Mouse (Mus musculus) testis, adult 2 months (tissue): Measurements from ENCODE around the gene Utp15. TPM values are rescaled to one million over a fixed set of nuclear protein-coding genes. Genes with fewer than 3 reads are reported as not detected.
A peak's percentile ranks its signal among the peaks of the same experiment; 100 is the strongest.

ENCODE experiments used
- H3K27ac ChIP-seq: fragments of 200-500 bp; 2 replicates; pipeline ENCODE4 v1.5.1; 2012; ENCODE audit warnings: low read depth, low read length; ENCODE audit not compliant: control insufficient read depth, insufficient read depth
- H3K27me3 ChIP-seq: fragments of 200-500 bp; 2 replicates; pipeline ENCODE4 v1.6.1; 2012; ENCODE audit warnings: mild to moderate bottlenecking, low read length, moderate library complexity; ENCODE audit not compliant: control insufficient read depth, insufficient read depth
- H3K36me3 ChIP-seq: fragments of 200-500 bp; 2 replicates; pipeline ENCODE4 v1.6.1; 2012; ENCODE audit warnings: mild to moderate bottlenecking, low read length; ENCODE audit not compliant: control insufficient read depth, insufficient read depth
- H3K4me1 ChIP-seq: fragments of 200-500 bp; 2 replicates; pipeline ENCODE4 v1.6.1; 2012; ENCODE audit warnings: low read length; ENCODE audit not compliant: control insufficient read depth, insufficient read depth
- H3K4me3 ChIP-seq: fragments of 200-500 bp; 2 replicates; pipeline ENCODE4 v1.5.1; 2012; ENCODE audit warnings: low read depth, mild to moderate bottlenecking, low read length, moderate library complexity, mixed read lengths; ENCODE audit not compliant: control insufficient read depth
- CTCF ChIP-seq: fragments of 200-500 bp; IDR thresholded peaks from 2 replicates; pipeline ENCODE4 v1.5.1; 2012; ENCODE audit warnings: low read depth, mild to moderate bottlenecking, inconsistent platforms, low read length, moderate library complexity; ENCODE audit not compliant: control insufficient read depth, insufficient read depth, insufficient replicate concordance
- POLR2A ChIP-seq: fragments of 200-500 bp; IDR thresholded peaks from 2 replicates; pipeline ENCODE4 v1.6.1; 2012; ENCODE audit warnings: low read depth, mild to moderate bottlenecking, inconsistent platforms, low read length, moderate library complexity; ENCODE audit not compliant: control insufficient read depth
- polyA plus RNA-seq: library from polyadenylated mRNA; depleted of rRNA; stranded (reverse); fragments of >200 nt; gene quantifications from 2 replicates; pipeline ENCODE4 v1.2.3, GENCODE M21; 2012

Utp15 gene
- polyA plus RNA-seq, 1 experiment, result 3.3 TPM

- Histone ChIP-seq H3K27me3 (no peaks in the 10 kb centered on the region), H3K36me3 (no peaks in the 10 kb centered on the region), H3K4me3 (peak overlapping the region; percentile 28), H3K4me1 (no peaks in the 10 kb centered on the region), H3K27ac (no peak overlapping the region)
- TF ChIP-seq POLR2A, result no peak
- peak; percentile 71 for TF ChIP-seq CTCF
Measured at GRCm38 (mm10) chr13:98298833-98299758, 36.3 kb upstream of the Utp15 start.

GRCm38 (mm10) chr13:98297883-98298482 is 35.1 kb upstream of the Utp15 start:
- Histone ChIP-seq H3K4me1 (no peaks in the 10 kb centered on the region), H3K27ac (no peak overlapping the region), H3K27me3 (no peaks in the 10 kb centered on the region), H3K4me3 (no peak overlapping the region), H3K36me3 (no peaks in the 10 kb centered on the region)
- no peak for TF ChIP-seq CTCF
- TF ChIP-seq POLR2A, result no peak

DNA sequence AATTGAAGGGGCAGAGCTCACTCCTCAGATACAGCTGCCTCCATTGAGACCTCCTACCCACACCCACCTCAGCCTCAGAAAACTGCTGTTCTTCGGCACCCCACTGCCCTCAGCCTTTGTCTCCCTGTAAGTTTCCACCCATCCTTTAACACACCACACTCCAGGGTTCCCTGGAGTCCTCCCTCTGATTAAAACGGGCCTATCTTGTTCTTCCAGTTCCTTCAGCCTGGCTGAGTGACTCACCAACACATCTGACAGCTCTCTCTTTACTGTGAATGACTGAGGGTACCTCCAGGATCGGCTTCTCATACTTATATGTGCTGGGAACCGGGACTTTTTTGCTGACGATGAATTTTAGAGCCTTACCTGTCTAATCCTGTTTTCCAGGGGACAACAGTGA is 33.2 kb upstream of the Utp15 start:
- no peaks in the 10 kb centered on the region for H3K4me1 ChIP-seq
- TF ChIP-seq CTCF (no peak), POLR2A (no peak)
- H3K4me3 ChIP-seq, result no peak overlapping the region
- H3K36me3 ChIP-seq, result no peaks in the 10 kb centered on the region
- H3K27ac ChIP-seq, result no peak overlapping the region
- no peaks in the 10 kb centered on the region for H3K27me3 ChIP-seq

DNA sequence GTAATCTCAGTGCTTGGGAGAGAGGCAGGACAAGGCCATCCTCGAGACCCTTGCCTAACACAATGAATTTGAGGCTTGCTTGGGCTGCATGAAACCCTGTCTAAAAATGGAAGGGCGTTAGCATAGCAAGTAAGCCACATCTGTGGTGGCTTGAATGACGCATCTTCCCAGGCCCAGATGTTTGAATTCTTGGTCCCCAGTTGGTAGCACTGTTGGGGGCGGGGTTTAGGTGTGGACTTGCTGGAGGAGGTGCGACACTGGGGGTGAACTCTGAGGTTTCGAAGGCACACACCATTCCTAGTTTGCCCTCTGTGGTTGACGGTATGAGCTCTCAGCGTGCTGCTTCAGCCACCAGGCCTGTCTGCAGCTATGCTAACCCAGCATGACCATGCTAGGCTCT is 28.9 kb upstream of the Utp15 start:
- no peaks in the 10 kb centered on the region for H3K4me1 ChIP-seq
- no peaks in the 10 kb centered on the region for H3K27me3 ChIP-seq
- no peak for TF ChIP-seq CTCF
- no peak for TF ChIP-seq POLR2A
- H3K36me3 ChIP-seq, result no peaks in the 10 kb centered on the region
- no peak overlapping the region for H3K27ac ChIP-seq
- H3K4me3 ChIP-seq, result no peak overlapping the region

DNA sequence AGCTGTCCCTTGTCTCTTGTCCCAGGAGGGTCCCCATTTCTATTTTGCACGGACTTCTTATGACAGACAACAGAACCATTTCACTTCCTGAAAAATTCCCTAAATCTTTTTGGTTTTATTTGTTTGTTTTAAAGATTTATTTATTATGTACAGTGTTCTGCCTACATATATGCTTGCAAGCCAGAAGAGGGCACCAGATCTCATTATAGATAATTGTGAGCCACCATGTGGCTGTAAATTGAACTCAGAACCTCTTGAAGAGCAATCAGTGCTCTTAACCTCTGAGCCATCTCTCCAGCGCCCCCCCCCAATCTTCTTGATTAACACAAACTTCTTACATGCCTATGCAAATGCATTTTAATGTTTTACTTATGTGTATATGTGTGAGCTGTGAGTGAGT is 27.9 kb upstream of the Utp15 start:
- Histone ChIP-seq H3K4me3 (no peak overlapping the region), H3K27ac (no peak overlapping the region), H3K36me3 (no peaks in the 10 kb centered on the region), H3K4me1 (no peaks in the 10 kb centered on the region), H3K27me3 (no peaks in the 10 kb centered on the region)
- no peak for TF ChIP-seq CTCF
- no peak for TF ChIP-seq POLR2A

DNA sequence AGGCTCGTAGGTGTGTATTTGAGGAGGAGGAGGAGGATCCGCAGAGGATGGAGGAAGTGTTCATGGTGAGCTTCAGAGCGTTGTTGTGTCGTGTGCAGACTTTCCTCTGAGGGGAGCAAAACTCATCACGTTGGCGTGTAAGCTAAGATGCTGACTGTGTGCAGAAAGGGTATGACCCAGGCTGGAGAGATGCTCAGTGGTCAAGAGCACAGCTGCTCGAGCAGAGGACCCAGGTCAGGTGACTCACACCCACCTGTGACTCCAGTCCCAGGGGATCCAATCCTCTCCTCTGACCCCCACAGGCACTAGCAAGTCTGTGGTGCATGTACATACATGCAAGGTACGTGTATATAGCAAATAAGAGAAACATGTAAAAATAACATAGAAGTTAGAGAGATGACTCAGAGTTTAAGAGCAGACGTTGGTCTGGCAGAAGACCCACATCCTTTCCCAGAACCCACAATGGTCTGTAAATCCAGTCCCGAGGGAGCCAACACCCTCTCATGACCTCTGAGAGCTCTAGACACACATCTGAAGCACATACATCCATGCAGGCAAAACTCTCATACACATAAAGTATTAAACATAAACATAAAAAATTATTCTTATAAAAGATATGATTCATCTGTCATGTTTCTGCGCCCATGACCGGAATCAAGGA is 18.3 kb upstream of the Utp15 start:
- H3K27ac ChIP-seq, result no peak overlapping the region
- no peaks in the 10 kb centered on the region for H3K36me3 ChIP-seq
- no peaks in the 10 kb centered on the region for H3K4me1 ChIP-seq
- TF ChIP-seq POLR2A, result no peak
- TF ChIP-seq CTCF, result no peak
- no peaks in the 10 kb centered on the region for H3K27me3 ChIP-seq
- no peak overlapping the region for H3K4me3 ChIP-seq

GRCm38 (mm10) chr13:98279686-98280085 is 16.8 kb upstream of the Utp15 start, which contains the start of gene Gm21976:
Gene Gm21976, plus strand, starts transcription at chr13:98279887.
- TF ChIP-seq POLR2A (no peak), CTCF (no peak)
- Histone ChIP-seq H3K4me3 (no peak within 1 kb of the TSS), H3K27me3 (no peaks in the 10 kb centered on the region), H3K27ac (no peak within 1 kb of the TSS), H3K4me1 (no peaks in the 10 kb centered on the region), H3K36me3 (no peaks in the 10 kb centered on the region)
